Mouse (Mus musculus) megakaryocyte-erythroid progenitor cell, adult 5-6 weeks (primary cell): ENCODE results near the gene Phtf2. TPM values are rescaled to one million over a fixed set of nuclear protein-coding genes. Genes with fewer than 3 reads are reported as not detected.

Source experiments
- ATAC-seq: replicated peaks from 2 replicates; pipeline ENCODE4 v1.8.0; 2016; ENCODE audit warnings: mild to moderate bottlenecking, inconsistent platforms; ENCODE audit not compliant: severe bottlenecking, poor library complexity, low FRiP score, low TSS enrichment
- total RNA-seq, 2 experiments: library from RNA; stranded (forward) in 1 of 2; stranded (reverse) in 1 of 2; fragments of 200-1000, 215-1000 nt in 1 of 2; fragments of >200 nt in 1 of 2; fragmentation: Nextera tagmentation in 1 of 2; gene quantifications; 2 replicates each; pipeline ENCODE4 v1.2.3; 2014 to 2017

Phtf2 gene
- 20.2 and 24.6 TPM in 2 replicates for total RNA-seq (2014; fragmentation: Nextera tagmentation)
- 31.2 and 36.4 TPM in 2 replicates for total RNA-seq (2017)

DNA sequence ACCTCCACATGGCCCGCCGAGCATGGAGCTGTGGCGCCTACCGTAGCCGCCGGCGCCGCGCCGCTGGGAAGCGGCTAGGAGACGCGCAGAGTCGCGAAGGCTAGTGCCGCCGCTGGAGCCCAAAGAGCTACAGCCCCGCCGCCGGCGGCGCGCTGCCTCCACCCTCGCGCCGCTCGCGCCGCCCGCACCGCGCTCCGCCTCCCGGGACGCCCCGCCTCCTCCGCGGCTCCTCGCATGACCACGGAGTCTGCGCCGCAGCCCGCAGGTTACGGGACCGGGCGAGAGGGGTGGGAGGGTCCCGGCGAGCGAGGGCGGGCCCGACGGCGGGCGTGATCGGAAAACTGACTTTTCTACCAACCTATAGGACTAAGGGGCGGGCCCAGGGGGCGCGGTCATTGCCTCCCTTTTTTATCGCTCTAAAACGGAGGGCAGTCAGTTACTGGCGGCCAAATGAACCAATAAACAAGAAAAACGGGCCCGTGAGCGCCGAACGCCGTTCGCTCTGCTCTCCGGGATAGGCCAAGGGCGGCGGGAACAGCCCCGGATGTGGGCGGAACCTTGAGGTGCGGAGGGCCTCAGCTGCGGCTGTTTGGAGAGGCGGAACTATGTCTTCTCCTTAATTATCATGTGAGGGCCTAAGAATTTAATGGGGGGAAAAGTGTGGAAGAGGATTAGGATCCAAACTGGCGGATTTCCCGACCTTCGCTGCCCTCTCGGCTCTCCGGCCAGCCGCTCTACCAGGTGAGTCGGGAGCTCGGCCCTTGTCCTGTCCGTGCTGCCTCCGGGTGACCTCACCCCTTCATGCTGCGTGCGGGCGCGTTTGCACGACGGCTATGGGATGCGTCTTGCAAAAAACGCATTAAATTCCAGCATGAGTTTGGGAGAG is at the start of gene Phtf2, which contains the start of gene Tmem60:
Gene Phtf2 (minus strand): TSS at position 210 of the 886 bp plus-strand sequence.
Gene Tmem60 (plus strand): TSS at position 277 of the 886 bp plus-strand sequence.
- ATAC-seq, result peak; percentile 88

GRCm38 (mm10) chr5:20931300-20931699 is 49.4 kb upstream of the Phtf2 start:
- ATAC-seq, result peak; percentile 72

DNA sequence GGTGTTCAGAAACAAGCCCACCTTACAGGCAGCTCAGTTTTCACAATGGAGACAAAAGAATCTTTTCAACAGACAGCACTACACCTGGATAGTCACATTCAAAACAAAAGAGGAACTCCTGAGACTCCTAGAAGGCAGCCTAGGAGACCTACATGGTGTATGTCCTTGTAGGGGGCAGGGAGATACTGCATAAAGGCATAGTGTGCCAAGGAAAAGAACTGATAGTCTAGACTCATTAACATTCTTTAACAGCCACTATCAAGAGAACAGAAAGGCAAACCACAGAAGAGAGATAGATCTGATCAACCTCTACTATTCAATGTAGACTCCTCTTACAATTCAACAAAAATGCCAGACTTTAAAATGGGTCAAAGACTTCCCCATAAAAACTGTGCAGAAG is 48.5 kb upstream of the Phtf2 start:
- ATAC-seq, result peak; percentile 83

DNA sequence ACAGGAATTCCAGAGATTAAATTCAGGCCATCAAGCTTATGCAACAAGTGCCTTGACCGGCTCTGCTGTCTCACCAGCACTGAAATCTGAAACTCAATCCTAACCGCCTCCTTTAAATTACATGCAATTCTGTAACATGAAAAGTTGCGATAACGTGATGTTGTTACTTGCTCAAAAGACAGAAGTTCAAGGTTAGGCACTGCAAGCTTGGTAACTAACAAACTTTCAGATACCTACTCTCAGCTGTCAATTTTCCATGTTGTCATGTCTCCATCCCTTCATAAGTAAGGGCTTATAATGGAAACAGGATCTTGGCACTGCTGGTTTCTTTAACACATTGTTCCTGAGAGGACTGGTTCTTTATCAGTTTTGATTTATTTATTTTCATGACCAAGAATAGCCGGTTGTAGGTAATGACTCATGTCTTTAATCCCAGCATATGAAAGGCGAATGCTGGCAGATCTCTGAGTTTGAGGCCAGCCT is 47.8 kb upstream of the Phtf2 start:
- ATAC-seq, result no peak

GRCm38 (mm10) chr5:20925451-20925850 is 43.5 kb upstream of the Phtf2 start:
- ATAC-seq, result no peak

DNA sequence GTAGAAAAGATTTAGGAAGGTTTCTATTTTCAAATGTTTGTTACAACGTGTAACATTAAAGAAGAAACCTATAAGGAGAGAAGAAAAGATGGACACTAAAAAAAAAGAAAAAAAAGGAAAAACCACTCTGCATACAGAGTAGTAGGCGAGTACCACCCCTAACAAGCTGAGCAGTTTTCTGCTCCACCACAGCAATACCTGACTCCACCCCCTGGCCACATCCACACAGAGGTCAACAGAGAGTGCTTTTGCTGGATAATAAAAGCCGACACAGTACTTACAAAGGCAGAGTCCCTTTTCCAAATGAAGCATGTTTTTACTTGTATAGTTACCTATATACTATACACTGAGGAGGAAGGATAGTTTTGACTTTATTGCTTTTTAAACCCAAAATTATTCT is 42.7 kb upstream of the Phtf2 start:
- ATAC-seq, result peak; percentile 77; the same call in 1 of the 2 replicates

DNA sequence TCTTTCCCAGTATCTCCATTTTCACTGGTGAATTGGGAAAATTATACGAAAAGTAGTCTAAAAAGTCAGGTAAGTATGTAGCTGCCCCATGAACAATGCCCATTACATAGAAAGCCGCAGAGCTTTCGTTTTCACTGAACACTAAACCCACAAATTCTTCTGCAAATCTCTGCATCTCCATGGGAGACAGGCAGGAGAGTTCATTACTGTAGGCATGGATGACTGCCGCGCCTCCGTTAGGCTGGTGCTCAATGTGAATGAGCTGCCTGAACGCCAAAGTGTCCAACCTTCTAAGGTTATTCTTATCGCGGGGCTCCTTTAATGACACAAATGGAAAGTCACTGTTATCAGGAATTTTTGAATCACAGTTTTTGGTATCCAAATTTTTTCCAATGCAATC is 37.6 kb upstream of the Phtf2 start:
- ATAC-seq, result no peak

- ATAC-seq, result no peak
Measured at GRCm38 (mm10) chr5:20918967-20919366, 37.0 kb upstream of the Phtf2 start.

GRCm38 (mm10) chr5:20913372-20914275 is 31.7 kb upstream of the Phtf2 start:
- peak; percentile 63; the same call in 1 of the 2 replicates for ATAC-seq

GRCm38 (mm10) chr5:20911741-20912140 is 29.8 kb upstream of the Phtf2 start:
- no peak for ATAC-seq

DNA sequence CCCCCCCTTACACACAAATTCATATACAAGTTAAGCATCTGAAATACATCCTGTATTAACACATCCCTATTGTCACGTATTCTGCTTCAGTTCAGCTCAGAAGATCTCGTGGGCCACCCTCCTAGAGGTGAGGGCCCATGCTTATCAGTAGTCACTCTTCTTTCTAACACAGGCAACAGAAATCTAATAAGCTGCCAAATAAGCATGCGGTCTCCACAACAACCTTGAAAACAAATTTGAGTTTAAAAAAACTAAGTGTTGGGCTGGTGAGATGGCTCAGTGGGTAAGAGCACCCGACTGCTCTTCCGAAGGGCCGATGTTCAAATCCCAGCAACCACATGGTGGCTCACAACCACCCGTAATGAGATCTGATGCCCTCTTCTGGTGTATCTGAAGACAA is 24.3 kb upstream of the Phtf2 start:
- ATAC-seq, result peak; percentile 92

GRCm38 (mm10) chr5:20905437-20905836 is 23.5 kb upstream of the Phtf2 start:
- 0 out of 2 replicates have a peak, but pooled peaks have one; percentile 6 for ATAC-seq

GRCm38 (mm10) chr5:20904647-20905046 is 22.7 kb upstream of the Phtf2 start:
- peak; percentile 40; the same call in 1 of the 2 replicates for ATAC-seq

- ATAC-seq, result peak; percentile 99
Measured at GRCm38 (mm10) chr5:20897446-20898167, 15.7 kb upstream of the Phtf2 start.

DNA sequence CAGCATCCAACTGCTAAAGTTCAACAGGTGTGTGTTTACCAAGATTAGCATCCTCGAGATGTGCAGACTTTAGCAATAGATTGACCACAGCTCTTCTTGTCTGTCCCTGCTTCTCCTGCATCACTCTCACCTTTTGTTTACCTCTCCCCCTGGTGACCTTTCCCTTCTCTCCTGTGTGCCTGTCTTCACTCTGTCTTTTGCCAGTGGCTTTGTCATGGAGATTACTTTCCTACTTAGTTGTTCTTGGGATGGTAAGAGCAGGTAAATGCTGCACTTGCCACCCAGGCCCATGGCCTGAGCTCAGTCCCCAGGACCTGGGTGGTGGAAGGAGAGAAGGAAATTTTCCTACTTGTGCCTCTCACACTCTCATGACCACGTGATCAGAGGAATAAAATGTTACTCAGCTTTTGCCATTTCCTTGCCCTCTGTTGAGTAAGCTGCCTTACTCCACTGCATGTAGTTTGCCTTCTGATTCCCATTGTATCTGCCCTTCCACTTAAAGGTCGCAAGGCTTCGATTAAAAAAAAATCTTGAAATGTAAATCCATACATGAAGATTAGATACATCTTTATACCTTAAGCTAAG is 2.2 kb upstream of the Phtf2 start:
- ATAC-seq, result no peak

DNA sequence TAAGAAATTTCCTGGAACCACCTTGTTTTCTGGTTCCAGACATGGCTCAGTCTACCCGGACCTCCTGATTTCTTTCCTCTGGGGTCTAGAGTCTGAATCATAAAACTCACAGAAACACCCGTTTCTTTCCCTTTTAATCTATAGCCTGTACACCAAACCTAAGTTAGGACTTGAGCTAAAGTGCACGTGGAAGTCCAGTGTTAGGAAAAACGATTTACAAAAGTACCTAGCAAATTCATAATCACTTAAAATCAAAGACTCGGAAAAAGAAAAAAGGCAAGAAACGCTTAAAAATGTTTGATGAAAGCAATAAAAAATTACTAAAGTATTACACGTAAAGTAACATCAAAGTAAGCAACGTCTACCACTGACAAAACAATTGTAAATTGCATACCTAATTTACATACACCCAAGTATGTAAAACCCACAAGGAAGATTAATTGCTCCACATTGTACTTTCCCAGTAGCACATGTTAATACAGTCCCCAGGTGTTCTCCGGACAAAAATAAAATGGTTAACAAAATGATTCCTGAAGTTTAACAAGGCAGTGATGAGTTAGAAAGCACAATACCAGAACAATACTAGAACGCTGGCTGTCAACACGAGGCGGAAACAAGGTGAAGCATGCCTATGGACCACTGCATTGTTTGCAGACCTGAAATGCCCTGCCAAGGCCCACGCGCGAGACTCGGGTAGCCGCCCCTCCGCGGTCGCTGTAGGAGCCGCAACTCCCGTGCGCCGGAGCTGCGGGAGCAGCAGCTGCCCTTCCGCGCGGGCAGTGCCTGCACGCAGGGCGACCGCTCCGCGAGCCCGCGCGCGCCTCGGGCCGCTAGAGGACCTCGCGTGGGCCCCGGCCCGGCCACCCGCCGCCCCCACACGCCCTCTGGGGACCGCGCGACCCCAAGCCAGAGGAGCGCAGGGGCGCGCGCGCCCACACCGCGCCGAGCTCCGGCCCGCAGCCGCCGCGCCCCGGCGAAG is 838 bp downstream of the Phtf2 start:
- peak; percentile 18; the same call in 1 of the 2 replicates for ATAC-seq

- no peak for ATAC-seq
Measured at GRCm38 (mm10) chr5:20880386-20880785, 1.5 kb downstream of the Phtf2 start.
